Mouse (Mus musculus) lung, adult 2 months (tissue): Measurements from ENCODE around the gene Slc22a3. TPM values are rescaled to one million over a fixed set of nuclear protein-coding genes. Genes with fewer than 3 reads are reported as not detected.
A peak's percentile ranks its signal among the peaks of the same experiment; 100 is the strongest.

ENCODE experiments used
- DNase-seq: peaks from one replicate; pipeline ENCODE4 v3.0.0; 2022
- H3K4me1 ChIP-seq: fragments of 200-500 bp; 2 replicates; pipeline ENCODE4 v1.6.1; 2011; ENCODE audit warnings: low read length; ENCODE audit not compliant: control insufficient read depth, insufficient read depth
- H3K4me3 ChIP-seq: fragments of 200-500 bp; replicated peaks from 2 replicates; pipeline ENCODE3; 2011; ENCODE audit warnings: low read depth, mild to moderate bottlenecking, control low read depth, low read length; ENCODE audit errors: extremely low read depth
- CTCF ChIP-seq: fragments of 200-500 bp; IDR thresholded peaks from 2 replicates; pipeline ENCODE4 v1.5.1; 2011; ENCODE audit warnings: mild to moderate bottlenecking, low read length, control low read depth; ENCODE audit not compliant: insufficient read depth
- POLR2A ChIP-seq: fragments of 200-500 bp; IDR thresholded peaks from 2 replicates; pipeline ENCODE4 v1.6.1; 2011; ENCODE audit warnings: low read depth, mild to moderate bottlenecking, control low read depth, low read length, borderline replicate concordance; ENCODE audit errors: extremely low read depth
- WGBS: fragments of 180-500 bp; shearing (Covaris S2); methylation state at CpG from one replicate; pipeline ENCODE4 v1.1.7; 2018; 5-methylcytosine and 5-hydroxymethylcytosine counted together
- polyA plus RNA-seq: library from polyadenylated mRNA; depleted of rRNA; stranded (reverse); fragments of >200 nt; gene quantifications from 2 replicates; pipeline ENCODE4 v1.2.3, GENCODE M21; 2012; rRNA removed

Gene Slc22a3
- 5.5 and 6.0 TPM in 2 replicates for polyA plus RNA-seq

DNA sequence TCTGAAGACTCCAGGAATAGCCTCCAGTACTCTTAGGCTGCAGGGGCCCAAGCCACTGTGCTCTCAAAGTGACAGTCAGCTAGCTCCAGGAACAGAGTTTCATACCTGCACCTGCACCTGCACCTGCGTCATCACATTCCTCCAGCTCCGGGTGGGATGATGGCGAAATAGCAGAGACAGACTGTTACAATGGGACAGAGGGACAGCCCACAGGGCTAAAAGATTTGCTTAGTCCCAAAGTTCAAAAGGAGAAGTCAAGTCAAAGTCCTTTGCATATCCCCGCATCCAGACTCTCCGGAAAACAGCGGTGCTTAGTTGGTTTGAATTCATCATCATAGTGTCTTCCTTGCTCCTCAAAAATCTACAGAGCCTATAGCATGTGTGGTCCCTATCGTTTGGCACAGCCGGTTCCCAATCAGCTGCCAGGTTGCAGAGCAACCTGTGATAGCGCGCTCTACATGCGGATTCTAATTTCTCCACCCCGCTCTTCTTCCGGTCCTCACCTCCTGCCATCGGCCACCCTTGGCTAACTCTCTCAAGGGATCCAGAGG is at the start of gene Slc22a3:
Slc22a3 (minus strand) TSS at position 51 of the 551 bp plus-strand sequence.
- no peak for DNase-seq
- Histone ChIP-seq H3K4me1 (no peaks in the 10 kb centered on the region), H3K4me3 (peak within 1 kb of the TSS; percentile 42)
- WGBS, result 31% methylated on average over 14 of the region's 14 CpGs
- TF ChIP-seq POLR2A (no peak), CTCF (no peak)

DNA sequence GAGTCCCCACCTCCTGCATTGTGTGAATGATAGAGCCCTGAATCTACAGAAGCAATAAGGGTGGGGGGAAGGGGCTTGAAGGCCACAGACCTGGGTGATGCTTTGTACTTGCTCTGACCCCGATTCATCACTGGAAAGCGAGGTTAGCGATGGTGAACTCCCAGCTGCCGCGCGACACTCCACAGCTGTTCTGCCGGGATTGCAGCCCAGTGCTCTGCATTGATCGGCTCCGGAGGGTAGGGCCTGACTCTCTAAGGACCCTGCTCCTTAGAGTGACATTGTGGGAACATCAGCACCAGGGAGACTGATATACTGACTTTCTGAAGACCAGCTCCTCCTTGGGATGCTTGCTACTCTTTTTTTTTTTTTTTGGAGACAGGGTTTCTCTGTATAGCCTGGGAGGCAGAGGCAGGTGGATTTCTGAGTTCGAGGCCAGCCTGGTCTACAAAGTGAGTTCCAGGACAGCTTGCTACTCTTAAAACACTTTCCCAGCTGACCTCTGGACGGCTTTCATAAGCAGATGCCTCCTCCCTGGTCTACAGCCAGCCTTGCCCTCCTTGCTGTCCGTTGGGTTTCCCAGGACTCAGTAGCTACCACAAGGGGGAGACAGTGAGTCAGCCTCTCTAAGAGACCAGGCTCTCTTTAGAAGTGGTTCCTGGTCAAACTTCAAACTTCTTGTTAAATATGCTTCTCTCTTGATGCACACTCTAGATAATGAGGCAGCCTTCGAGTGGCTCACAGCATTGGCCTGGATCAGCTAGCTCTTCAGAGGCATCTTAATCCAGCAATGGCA is 27.0 kb upstream of the Slc22a3 start:
- Histone ChIP-seq H3K4me3 (no peak overlapping the region), H3K4me1 (no peaks in the 10 kb centered on the region)
- TF ChIP-seq CTCF (peak; percentile 86), POLR2A (no peak)
- peak; percentile 32 for DNase-seq
- WGBS, result 37% methylated on average over 13 of the region's 13 CpGs

DNA sequence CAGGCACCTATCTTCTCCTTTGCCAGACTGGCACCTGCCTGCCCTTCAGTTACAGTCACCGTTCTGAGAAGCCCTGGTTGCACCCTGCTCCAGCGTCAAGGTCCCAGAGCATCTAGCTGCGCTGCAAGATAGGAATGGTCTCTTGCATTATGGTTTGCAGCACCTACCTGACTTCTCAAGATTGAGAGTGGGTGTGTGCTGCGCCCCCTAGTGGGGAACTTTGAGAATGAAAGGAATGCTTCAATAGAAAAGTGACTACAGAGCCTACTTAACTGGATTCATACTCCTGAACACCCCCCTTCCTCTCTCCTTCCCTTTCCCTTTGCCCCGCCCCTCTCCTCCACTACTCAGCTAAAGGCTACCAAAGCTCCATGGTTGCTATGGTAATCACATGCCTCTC is 24.6 kb upstream of the Slc22a3 start:
- Histone ChIP-seq H3K4me3 (no peak overlapping the region), H3K4me1 (no peaks in the 10 kb centered on the region)
- 47% methylated on average over 5 of the region's 5 CpGs for WGBS
- DNase-seq, result peak; percentile 34
- TF ChIP-seq POLR2A, result no peak
- peak; percentile 35 for TF ChIP-seq CTCF

DNA sequence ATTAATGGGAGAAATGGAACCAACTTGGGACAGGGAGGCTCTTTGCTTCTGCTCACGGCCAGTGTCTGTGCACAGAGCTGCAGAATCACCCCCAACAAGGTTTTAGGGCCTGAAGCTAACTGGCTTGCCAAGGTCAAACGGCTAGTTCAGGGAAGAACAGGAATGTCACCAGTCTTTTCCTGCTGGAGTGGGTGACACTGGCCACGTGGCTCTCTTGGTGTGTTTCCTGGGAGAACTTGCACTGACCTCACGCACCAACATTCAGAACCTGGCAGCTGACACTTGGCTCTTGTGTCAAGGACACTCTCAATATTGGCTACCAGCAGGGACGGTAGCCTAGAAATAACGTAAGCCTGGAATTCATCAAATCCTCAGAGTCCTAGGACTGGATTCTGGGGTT is 22.6 kb upstream of the Slc22a3 start:
- no peaks in the 10 kb centered on the region for H3K4me1 ChIP-seq
- H3K4me3 ChIP-seq, result no peak overlapping the region
- DNase-seq, result no peak
- TF ChIP-seq POLR2A (no peak), CTCF (no peak)
- WGBS, result 33% methylated on average over 6 of the region's 6 CpGs

DNA sequence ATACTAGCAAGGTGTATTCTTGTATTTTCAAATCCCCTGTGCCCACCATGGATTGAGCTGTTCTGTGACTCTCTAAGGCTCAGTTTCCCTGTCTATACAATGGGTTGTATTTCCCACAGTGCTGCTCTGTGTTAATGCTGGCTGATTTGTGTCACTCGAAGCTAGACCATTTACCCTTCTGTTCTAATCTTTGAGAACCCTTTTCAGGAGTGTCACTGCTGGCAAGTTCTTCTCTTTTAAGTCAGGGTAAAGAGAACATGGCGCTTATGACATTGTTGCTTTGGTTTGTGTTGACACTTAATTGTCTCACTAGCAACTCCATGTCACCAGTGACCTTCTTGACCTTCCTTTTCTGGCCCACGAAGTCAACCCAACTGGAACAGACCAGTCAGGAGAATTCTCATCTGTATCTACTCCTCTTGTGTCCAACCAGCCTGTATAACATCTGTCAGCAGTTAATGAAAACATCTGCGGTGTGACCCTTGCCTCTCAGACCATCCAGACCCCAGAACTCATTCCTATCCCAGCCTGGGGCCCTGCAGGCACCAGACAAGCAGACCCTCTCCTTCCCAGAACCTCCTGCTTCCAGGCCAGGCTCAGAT is 22.0 kb upstream of the Slc22a3 start:
- TF ChIP-seq POLR2A (no peak), CTCF (no peak)

DNA sequence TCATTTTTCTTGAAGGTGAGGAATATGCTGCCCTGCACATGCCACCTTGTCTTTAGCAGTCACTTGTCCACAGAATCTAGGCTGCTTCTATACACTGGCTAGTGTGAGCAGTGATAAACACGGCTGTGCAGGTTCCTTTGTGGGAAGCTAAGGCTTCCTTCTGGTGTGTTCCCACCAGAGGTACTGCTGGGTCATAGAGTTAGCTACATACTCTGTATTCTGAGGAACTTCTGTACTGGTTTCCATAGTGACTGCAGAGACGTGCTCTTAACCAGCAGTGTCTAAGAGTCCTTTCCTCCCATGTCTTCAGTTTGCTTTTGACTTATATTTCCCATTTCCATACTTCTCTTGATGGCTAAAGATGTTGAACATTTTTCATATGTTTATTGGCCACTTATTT is 11.6 kb upstream of the Slc22a3 start:
- no peak for DNase-seq
- Histone ChIP-seq H3K4me1 (no peaks in the 10 kb centered on the region), H3K4me3 (no peak overlapping the region)
- 48% methylated on average over 2 of the region's 2 CpGs for WGBS
- TF ChIP-seq POLR2A (no peak), CTCF (no peak)

More for the DNA sequence above, 22.0 kb upstream of the Slc22a3 start:
- DNase-seq, result no peak
- 56% methylated on average over 4 of the region's 4 CpGs for WGBS
- H3K4me3 ChIP-seq, result no peak overlapping the region
- no peaks in the 10 kb centered on the region for H3K4me1 ChIP-seq

DNA sequence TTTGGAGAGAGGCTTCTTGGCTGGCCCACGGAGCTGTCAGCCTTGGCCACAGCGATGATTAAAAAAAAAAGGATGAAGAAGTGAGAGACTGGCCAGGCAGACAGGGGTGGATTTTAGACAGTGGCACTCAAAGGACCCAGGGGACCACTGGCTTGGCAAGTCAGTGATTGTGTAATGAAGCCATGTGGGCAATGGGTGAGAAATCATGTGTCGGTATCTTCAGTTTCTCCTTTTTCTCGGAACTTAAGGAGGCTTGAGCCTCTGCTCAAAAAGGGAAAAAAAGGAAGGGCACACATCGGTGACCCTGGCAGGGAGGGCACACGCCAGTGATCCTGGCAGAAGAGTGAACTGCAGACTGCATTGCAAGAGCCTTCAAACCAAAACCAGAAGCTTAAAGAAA is 10.7 kb upstream of the Slc22a3 start:
- Histone ChIP-seq H3K4me1 (no peaks in the 10 kb centered on the region), H3K4me3 (no peak overlapping the region)
- 71% methylated on average over 6 of the region's 6 CpGs for WGBS
- DNase-seq, result no peak
- no peak for TF ChIP-seq POLR2A
- no peak for TF ChIP-seq CTCF

DNA sequence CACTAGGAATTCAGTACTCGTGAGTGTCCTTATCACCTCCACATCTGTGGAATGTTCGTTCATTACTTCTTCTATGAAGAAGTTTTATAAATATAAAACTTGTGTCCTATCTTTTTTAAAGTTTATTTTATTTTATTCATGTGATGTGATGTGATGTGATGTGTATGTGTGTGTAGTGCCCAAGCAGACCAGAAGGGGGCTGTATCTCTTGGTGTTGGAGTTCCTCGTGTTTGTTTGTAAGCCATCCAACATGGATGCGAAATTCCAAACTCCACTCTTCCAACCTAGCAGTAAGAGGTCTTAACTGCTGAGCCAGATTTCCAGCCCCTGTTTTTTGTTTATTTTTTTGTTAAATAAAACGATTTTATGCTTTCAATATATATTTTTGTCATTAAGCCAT is 6.5 kb upstream of the Slc22a3 start:
- H3K4me1 ChIP-seq, result no peaks in the 10 kb centered on the region
- no peak for TF ChIP-seq POLR2A
- TF ChIP-seq CTCF, result no peak
- no peak overlapping the region for H3K4me3 ChIP-seq
- no peak for DNase-seq
- WGBS, result 76% methylated on average over 5 of the region's 5 CpGs

DNA sequence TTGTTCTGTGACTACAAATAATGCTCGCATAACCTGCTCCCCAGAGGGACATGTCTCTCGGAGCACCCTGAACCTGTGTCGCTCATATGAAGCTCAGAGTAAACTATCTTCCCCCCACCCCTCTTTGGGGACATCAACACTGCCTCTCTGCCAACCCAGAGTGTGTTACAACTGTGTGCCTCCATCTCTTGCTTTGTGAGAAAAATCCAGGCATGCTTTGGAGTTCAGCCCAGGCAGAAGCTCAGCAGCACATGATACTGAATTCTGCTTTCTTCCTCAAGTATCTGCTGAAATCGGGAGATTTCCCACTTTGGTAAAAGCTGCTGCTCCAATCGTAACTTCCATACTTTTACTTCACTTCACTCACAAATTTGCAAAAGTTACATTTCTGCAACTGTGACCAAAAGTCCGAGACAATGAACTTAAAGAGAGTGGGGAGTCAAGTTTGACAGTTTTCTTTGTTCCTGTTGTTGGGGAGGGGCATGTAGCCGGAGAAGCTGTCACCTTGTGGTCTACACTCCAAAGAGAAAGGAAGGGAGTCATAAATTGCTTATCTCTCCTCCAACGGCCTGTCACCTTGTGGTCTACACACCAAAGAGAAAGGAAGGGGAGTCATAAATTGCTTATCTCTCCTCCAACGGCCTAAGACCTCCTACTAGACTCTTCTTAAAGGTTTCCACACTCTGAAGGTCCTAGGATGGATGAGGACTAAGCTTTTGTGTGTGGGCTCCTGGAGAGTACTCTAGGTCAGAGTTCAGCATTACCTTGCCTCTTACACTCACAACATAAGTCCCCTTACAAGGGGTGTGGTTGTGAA is 5.8 kb upstream of the Slc22a3 start:
- no peak overlapping the region for H3K4me3 ChIP-seq
- 56% methylated on average over 9 of the region's 9 CpGs for WGBS
- TF ChIP-seq CTCF (no peak), POLR2A (no peak)
- H3K4me1 ChIP-seq, result no peaks in the 10 kb centered on the region
- no peak for DNase-seq

DNA sequence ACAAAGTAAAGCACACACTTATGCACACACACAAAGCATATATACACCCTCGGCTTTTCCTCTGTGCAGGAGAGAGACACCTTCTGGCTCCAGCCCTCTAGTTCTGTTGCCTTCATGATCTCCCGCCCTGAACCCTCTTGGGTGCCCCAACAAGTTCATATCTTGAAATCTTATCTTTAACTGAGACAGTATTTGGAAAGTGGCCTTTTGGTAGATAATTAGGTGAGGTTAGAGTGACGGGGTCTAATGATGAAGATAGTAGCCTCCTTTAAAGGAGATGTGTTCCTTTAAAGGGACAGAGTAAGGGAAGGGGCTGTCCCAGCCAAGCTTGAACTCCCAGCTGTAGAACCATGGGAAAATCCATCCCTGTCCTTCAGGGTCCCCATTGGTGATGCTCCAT is 3.7 kb upstream of the Slc22a3 start:
- Histone ChIP-seq H3K4me3 (no peak overlapping the region), H3K4me1 (no peaks in the 10 kb centered on the region)
- 62% methylated on average over 3 of the region's 3 CpGs for WGBS
- TF ChIP-seq POLR2A, result no peak
- no peak for TF ChIP-seq CTCF
- no peak for DNase-seq
